Comparison of ENCODE assay signal across 19 mouse cellular contexts in genomic region chr16:35608244-35608643, GRCm38 (mm10).
DNase-seq lines count a peak whose midpoint lies in the region; ATAC-seq lines count a peak whose summit lies in the region.
"Had no signal": no experiment of that assay in that cellular context is flagged by ENCODE, and none has a peak within 500 bp of the region (broad histone marks: within the 10 kb centered on the region; RNA-seq: fewer than 3 reads in every experiment).

No protein-coding gene starts in this region.

- no peak for DNase-seq in midbrain, embryonic 11.5 days (ENCODE audit: low spot score, missing footprints)
- DNase-seq in urinary bladder, postnatal 36 days (ENCODE audit: low spot score in 2 of 2) = no peak
- DNase-seq: adrenal gland, adult 8-10 months; adrenal gland, postnatal 25 days; cerebellum, adult 18-20 months; cerebellum, adult 9-10 months; cerebellum, postnatal 14 days; gastrocnemius, postnatal 10 days; gastrocnemius, postnatal 36 days; kidney, adult 2 months had no signal

- 65% methylated on average over 3 of the region's 3 CpGs for WGBS in midbrain, embryonic 12.5 days
- 70% methylated on average over 3 of the region's 3 CpGs for WGBS in midbrain, embryonic 11.5 days
- WGBS in forebrain, embryonic 13.5 days = 16% methylated on average over 3 of the region's 3 CpGs
- WGBS in forebrain, embryonic 16.5 days = 11% methylated on average over 3 of the region's 3 CpGs
- WGBS in kidney, embryonic 14.5 days = 38% methylated on average over 3 of the region's 3 CpGs

- H3K36me3 ChIP-seq in midbrain, embryonic 12.5 days = no peaks in the 10 kb centered on the region
- no peaks in the 10 kb centered on the region for H3K36me3 ChIP-seq in midbrain, embryonic 11.5 days (ENCODE audit: control insufficient read depth, insufficient read depth, low read length)
- H3K36me3 ChIP-seq in forebrain, embryonic 13.5 days (ENCODE audit: poor library complexity, severe bottlenecking) = no peaks in the 10 kb centered on the region
- H3K36me3 ChIP-seq in forebrain, embryonic 16.5 days (ENCODE audit: control insufficient read depth, insufficient read depth) = no peaks in the 10 kb centered on the region
- no peaks in the 10 kb centered on the region for H3K36me3 ChIP-seq in kidney, embryonic 14.5 days (ENCODE audit: control insufficient read depth, insufficient read depth, low read length)

- no peak overlapping the region for H3K4me3 ChIP-seq in midbrain, embryonic 12.5 days
- no peak overlapping the region for H3K4me3 ChIP-seq in midbrain, embryonic 11.5 days (ENCODE audit: low read depth, low read length)
- no peak overlapping the region for H3K4me3 ChIP-seq in forebrain, embryonic 13.5 days
- H3K4me3 ChIP-seq in forebrain, embryonic 16.5 days (replicated peaks; ENCODE audit: low read length) = no peak overlapping the region
- no peak overlapping the region for H3K4me3 ChIP-seq in kidney, embryonic 14.5 days (ENCODE audit: low read length)

- H3K4me1 ChIP-seq in midbrain, embryonic 12.5 days = peaks cover 79% of the 10 kb centered on the region
- peaks cover 24% of the 10 kb centered on the region for H3K4me1 ChIP-seq in midbrain, embryonic 11.5 days (ENCODE audit: control insufficient read depth, insufficient read depth, low read length)
- peaks cover 92% of the 10 kb centered on the region for H3K4me1 ChIP-seq in forebrain, embryonic 13.5 days
- H3K4me1 ChIP-seq in forebrain, embryonic 16.5 days (replicated peaks; ENCODE audit: control insufficient read depth, insufficient read depth, low read length) = peaks cover 60% of the 10 kb centered on the region
- peaks cover 14% of the 10 kb centered on the region; the same call in 1 of the 2 replicates for H3K4me1 ChIP-seq in kidney, embryonic 14.5 days (ENCODE audit: control insufficient read depth, insufficient read depth, low read length)

- no peaks in the 10 kb centered on the region for H3K9me3 ChIP-seq in midbrain, embryonic 12.5 days
- no peaks in the 10 kb centered on the region for H3K9me3 ChIP-seq in midbrain, embryonic 11.5 days (ENCODE audit: control insufficient read depth, low read length)
- no peaks in the 10 kb centered on the region for H3K9me3 ChIP-seq in forebrain, embryonic 13.5 days (replicated peaks)
- H3K9me3 ChIP-seq in forebrain, embryonic 16.5 days (ENCODE audit: control insufficient read depth, low read length) = no peaks in the 10 kb centered on the region
- no peaks in the 10 kb centered on the region for H3K9me3 ChIP-seq in kidney, embryonic 14.5 days (ENCODE audit: control insufficient read depth, low read length)

- no peak overlapping the region for H3K4me2 ChIP-seq in midbrain, embryonic 12.5 days (replicated peaks)
- H3K4me2 ChIP-seq in midbrain, embryonic 11.5 days = no peak overlapping the region
- no peak overlapping the region for H3K4me2 ChIP-seq in forebrain, embryonic 13.5 days
- H3K4me2 ChIP-seq in forebrain, embryonic 16.5 days (ENCODE audit: low read length) = no peak overlapping the region
- H3K4me2 ChIP-seq in kidney, embryonic 14.5 days (replicated peaks; ENCODE audit: low read depth, low read length) = no peak overlapping the region
- H3K4me2 ChIP-seq: heart, embryonic 11.5 days; hindbrain, embryonic 14.5 days had no signal

- no peak overlapping the region for H3K9ac ChIP-seq in midbrain, embryonic 12.5 days (replicated peaks)
- H3K9ac ChIP-seq in midbrain, embryonic 11.5 days (ENCODE audit: low read length) = no peak overlapping the region; the same call in 1 of the 2 replicates
- H3K9ac ChIP-seq in forebrain, embryonic 13.5 days = no peak overlapping the region
- H3K9ac ChIP-seq in forebrain, embryonic 16.5 days (replicated peaks; ENCODE audit: low read depth, low read length) = no peak overlapping the region
- no peak overlapping the region for H3K9ac ChIP-seq in kidney, embryonic 14.5 days (ENCODE audit: low read depth, low read length)
- H3K9ac ChIP-seq: hindbrain, embryonic 14.5 days had no signal

- ATAC-seq in midbrain, embryonic 12.5 days (ENCODE audit: low FRiP score, low read depth) = no peak
- ATAC-seq in midbrain, embryonic 11.5 days (ENCODE audit: low FRiP score) = no peak
- ATAC-seq in forebrain, embryonic 13.5 days = peak; percentile 48; the same call in 1 of the 2 replicates
- ATAC-seq in forebrain, embryonic 16.5 days = peak; percentile 44
- ATAC-seq in kidney, embryonic 14.5 days (ENCODE audit: low FRiP score, low TSS enrichment) = no peak
- ATAC-seq: activated CD4-positive, CD25-positive, alpha-beta regulatory T cell, adult 4 months; CD4-positive, CD25-positive, alpha-beta regulatory T cell, adult 4 months; intestine, postnatal 0 days had no signal

- H3K27me3 ChIP-seq in midbrain, embryonic 12.5 days = no peaks in the 10 kb centered on the region; the same call in 1 of the 2 replicates
- H3K27me3 ChIP-seq in midbrain, embryonic 11.5 days (ENCODE audit: control insufficient read depth, insufficient read depth, low read length) = no peaks in the 10 kb centered on the region
- H3K27me3 ChIP-seq in forebrain, embryonic 13.5 days = no peaks in the 10 kb centered on the region
- H3K27me3 ChIP-seq in forebrain, embryonic 16.5 days (replicated peaks; ENCODE audit: control insufficient read depth, insufficient read depth, low read length) = no peaks in the 10 kb centered on the region
- no peaks in the 10 kb centered on the region for H3K27me3 ChIP-seq in kidney, embryonic 14.5 days (ENCODE audit: control insufficient read depth, insufficient read depth, low read length)

- 0 out of 2 replicates have a peak overlapping the region, but pooled peaks have one; percentile 3 for H3K27ac ChIP-seq in midbrain, embryonic 12.5 days (replicated peaks)
- H3K27ac ChIP-seq in midbrain, embryonic 11.5 days (ENCODE audit: low read depth, low read length) = no peak overlapping the region
- H3K27ac ChIP-seq in forebrain, embryonic 13.5 days = peak overlapping the region; percentile 76
- 0 out of 2 replicates have a peak overlapping the region, but pooled peaks have one; percentile 16 for H3K27ac ChIP-seq in forebrain, embryonic 16.5 days (ENCODE audit: low read length)
- no peak overlapping the region for H3K27ac ChIP-seq in kidney, embryonic 14.5 days (ENCODE audit: low read depth, low read length)
- H3K27ac ChIP-seq: hindbrain, embryonic 14.5 days had no signal

Comparison
In these comparisons a context has a peak if more than half of its experiments do, and no peak if none do; other contexts are left out.
1. H3K27ac ChIP-seq: peak in midbrain, embryonic 12.5 days (single experiment), forebrain, embryonic 13.5 days (single experiment) and forebrain, embryonic 16.5 days (single experiment); none in midbrain, embryonic 11.5 days (single experiment) and kidney, embryonic 14.5 days (single experiment).
2. ATAC-seq: peak in forebrain, embryonic 13.5 days (single experiment) and forebrain, embryonic 16.5 days (single experiment); none in midbrain, embryonic 12.5 days (single experiment), midbrain, embryonic 11.5 days (single experiment) and kidney, embryonic 14.5 days (single experiment).